Mouse (Mus musculus) cortical plate, adult 2 months (tissue): ENCODE measurements around the gene Ftl1.

Experiments
- CTCF ChIP-seq: fragments of 200-500 bp; IDR thresholded peaks from 2 replicates; pipeline ENCODE4 v1.5.1; 2011; ENCODE audit warnings: mild to moderate bottlenecking, control low read depth, low read length; ENCODE audit not compliant: insufficient read depth; ENCODE audit errors: extremely low read depth
- POLR2A ChIP-seq: fragments of 200-500 bp; IDR thresholded peaks from 2 replicates; pipeline ENCODE4 v1.6.1; 2011; ENCODE audit warnings: mild to moderate bottlenecking, low read length, control low read depth; ENCODE audit not compliant: insufficient read depth; ENCODE audit errors: extremely low read depth

- TF ChIP-seq CTCF, result no peak
- TF ChIP-seq POLR2A, result no peak
Measured at GRCm38 (mm10) chr7:45462325-45462724, 2.6 kb upstream of the Ftl1 start.
